ENCODE assay signal across 12 mouse cellular contexts in the genomic region with DNA sequence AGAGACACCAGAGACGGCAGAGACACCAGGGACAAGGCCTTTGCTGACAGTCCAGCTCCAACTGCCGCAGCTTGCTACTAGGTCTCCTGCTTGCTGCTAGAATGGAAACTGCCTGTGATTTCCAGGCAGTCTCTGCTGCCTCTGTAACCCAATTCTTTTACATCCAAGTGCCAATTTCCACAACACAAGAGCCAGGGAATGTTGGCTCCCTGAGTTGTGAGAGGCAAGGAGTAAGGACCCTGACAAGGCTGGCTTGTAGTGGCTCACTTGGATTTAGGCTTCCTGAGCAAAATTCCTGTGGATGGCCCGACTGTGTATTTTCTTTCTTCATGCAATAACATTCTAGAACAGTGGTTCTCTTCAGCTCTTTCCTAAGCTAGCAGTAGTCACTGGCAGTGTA.
A peak's percentile ranks its signal among the peaks of the same experiment; 100 is the strongest.
DNase-seq lines count a peak whose midpoint lies in the region; ATAC-seq and TF ChIP-seq lines count a peak whose summit lies in the region.
"Had no signal": no experiment of that assay in that cellular context is flagged by ENCODE, and none has a peak within 500 bp of the region (broad histone marks: within the 10 kb centered on the region; RNA-seq: fewer than 3 reads in every experiment).

No protein-coding gene starts in this region.

- ATAC-seq in hindbrain, postnatal 0 days = no peak
- ATAC-seq: hindbrain, embryonic 16.5 days had no signal

- H3K27me3 ChIP-seq in hindbrain, postnatal 0 days (ENCODE audit: insufficient read depth, low read length) = no peaks in the 10 kb centered on the region

- no peak overlapping the region for H3K4me3 ChIP-seq in hindbrain, postnatal 0 days (ENCODE audit: low read length)
- H3K4me3 ChIP-seq: heart, adult 2 months had no signal

- H3K27ac ChIP-seq in hindbrain, postnatal 0 days = no peak overlapping the region
- H3K27ac ChIP-seq: heart, adult 2 months; kidney, postnatal 0 days; stomach, postnatal 0 days had no signal

- H3K4me2 ChIP-seq in hindbrain, postnatal 0 days (ENCODE audit: low read depth, low read length) = no peak overlapping the region

- TF ChIP-seq CTCF in hindbrain, postnatal 0 days (IDR thresholded peaks at IDR 0.05; ENCODE audit: low read depth) = no peak

- intact Hi-C loops in heart, postnatal 10 days (cut with DNase I) = no loop called here

- DNase-seq in adrenal gland, postnatal 10 days = peak; percentile 1
- DNase-seq in adrenal gland, adult 18-20 months (ENCODE audit: low spot score in 2 of 2) = no peak
- peak; percentile 11 to 26 for DNase-seq in layer of hippocampus, postnatal 10 days (ENCODE audit: low spot score in 2 of 2)
- DNase-seq in layer of hippocampus, adult 9-10 months (ENCODE audit: low spot score) = no peak
- peak; percentile 53 for DNase-seq in adipocyte (ENCODE audit: low spot score)
- peak; percentile 22 to 24 for DNase-seq in heart, postnatal 10 days
- DNase-seq in thymus, postnatal 0 days (ENCODE audit: low spot score) = no peak
- DNase-seq in hindbrain, postnatal 0 days (ENCODE audit: low spot score) = no peak

- WGBS in hindbrain, postnatal 0 days = 70% methylated on average over 3 of the region's 3 CpGs

- no peaks in the 10 kb centered on the region for H3K9me3 ChIP-seq in hindbrain, postnatal 0 days (ENCODE audit: low read length)

- no peak overlapping the region for H3K9ac ChIP-seq in hindbrain, postnatal 0 days (replicated peaks; ENCODE audit: low read length)

- no peaks in the 10 kb centered on the region for H3K4me1 ChIP-seq in hindbrain, postnatal 0 days (ENCODE audit: insufficient read depth, low read length)

- H3K36me3 ChIP-seq in hindbrain, postnatal 0 days (ENCODE audit: insufficient read depth, low read length) = no peaks in the 10 kb centered on the region

Comparison
In these comparisons a context has a peak if more than half of its experiments do, and no peak if none do; other contexts are left out.
1. DNase-seq: peak in adrenal gland, postnatal 10 days (single experiment), layer of hippocampus, postnatal 10 days (2 of 2), adipocyte (single experiment) and heart, postnatal 10 days (2 of 2); none in adrenal gland, adult 18-20 months (0 of 2), layer of hippocampus, adult 9-10 months (single experiment), thymus, postnatal 0 days (single experiment) and hindbrain, postnatal 0 days (single experiment).